Mouse (Mus musculus) olfactory bulb, adult 2 months (tissue): ENCODE data around the gene Fam213b.

Experiments
- CTCF ChIP-seq: fragments of 200-500 bp; IDR thresholded peaks from 2 replicates; pipeline ENCODE4 v1.5.1; 2012; ENCODE audit warnings: low read depth, mild to moderate bottlenecking, low read length, moderate library complexity; ENCODE audit not compliant: insufficient read depth
- POLR2A ChIP-seq: fragments of 200-500 bp; IDR thresholded peaks from 2 replicates; pipeline ENCODE4 v1.6.1; 2012; ENCODE audit warnings: mild to moderate bottlenecking, low read depth, low read length, moderate library complexity; ENCODE audit not compliant: insufficient read depth

DNA sequence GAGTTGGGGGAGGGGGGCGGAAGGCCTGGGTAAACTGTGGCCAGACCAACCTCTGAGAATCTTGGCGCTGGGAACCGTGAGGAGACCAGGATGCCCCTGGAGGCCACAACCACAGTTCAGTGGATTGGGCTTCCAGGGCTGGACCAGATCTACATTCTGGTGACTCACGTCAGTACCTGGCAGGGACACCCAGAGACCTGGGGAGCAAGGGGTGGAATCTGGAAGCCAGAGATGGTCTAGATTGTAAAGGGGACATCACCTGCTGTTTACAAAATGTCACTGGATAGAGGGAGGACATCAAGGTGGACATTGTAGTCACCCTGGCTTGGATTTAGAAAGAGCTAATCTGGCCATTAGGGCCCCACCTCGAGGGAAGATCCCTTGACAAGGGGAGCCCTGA, 3.4 kb downstream of the Fam213b start:
- TF ChIP-seq POLR2A (no peak), CTCF (no peak)
